In the genomic region with DNA sequence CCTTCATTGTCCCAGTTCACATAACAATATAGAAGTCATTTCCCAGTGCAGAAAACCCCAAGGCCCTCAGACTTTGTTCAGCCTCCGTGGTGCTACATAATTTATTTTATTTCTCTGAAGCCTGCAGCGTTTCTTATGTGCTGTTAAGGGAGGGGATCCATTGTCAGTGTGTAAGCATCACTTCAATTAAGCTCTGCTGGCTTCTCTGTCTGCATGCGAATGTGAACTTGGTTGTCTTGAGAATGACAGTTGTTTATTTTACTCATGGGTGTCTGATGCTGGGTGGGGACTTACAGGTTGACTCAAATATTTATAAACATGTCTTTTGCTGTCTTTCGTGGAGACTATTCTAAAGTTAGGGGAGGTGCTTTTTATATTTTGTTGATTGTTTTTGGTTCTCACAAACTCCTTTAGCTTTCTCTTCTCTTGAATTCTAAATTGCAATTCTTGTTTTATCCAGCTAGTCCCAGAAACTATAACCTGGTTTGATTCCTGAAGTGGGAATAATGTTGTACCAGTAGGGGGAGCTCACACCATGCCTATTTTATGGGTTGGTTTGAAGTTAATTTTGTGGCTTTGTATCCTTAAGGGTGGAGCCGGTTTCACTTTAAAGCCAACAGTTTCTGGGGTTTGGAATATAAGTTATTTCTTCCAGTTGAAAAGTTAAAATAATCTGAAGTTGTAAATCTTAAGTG, we compare ENCODE assay signal across 9 mouse cellular contexts.
DNase-seq lines count a peak whose midpoint lies in the region; ATAC-seq and TF ChIP-seq lines count a peak whose summit lies in the region.
"Had no signal": no experiment of that assay in that cellular context is flagged by ENCODE, and none has a peak within 500 bp of the region (broad histone marks: within the 10 kb centered on the region; RNA-seq: fewer than 3 reads in every experiment).

No protein-coding gene starts in this region.

- no peak overlapping the region for H3K27ac ChIP-seq in heart, embryonic 10.5 days
- no peak overlapping the region for H3K27ac ChIP-seq in embryonic facial prominence, embryonic 13.5 days
- H3K27ac ChIP-seq in heart, embryonic 16.5 days (ENCODE audit: low read length): no peak overlapping the region
- H3K27ac ChIP-seq in kidney, postnatal 0 days: no peak overlapping the region
- H3K27ac ChIP-seq: macrophage had no signal

- no peak overlapping the region for H3K9ac ChIP-seq in embryonic facial prominence, embryonic 13.5 days
- no peak overlapping the region for H3K9ac ChIP-seq in heart, embryonic 16.5 days (ENCODE audit: low read length)
- no peak overlapping the region for H3K9ac ChIP-seq in kidney, postnatal 0 days (ENCODE audit: low read depth, low read length)

- peak; percentile 91 for TF ChIP-seq CTCF in kidney, postnatal 0 days (IDR thresholded peaks at IDR 0.05; ENCODE audit: low read depth)
- TF ChIP-seq CTCF in lung, adult 2 months (IDR thresholded peaks at IDR 0.05; ENCODE audit: insufficient read depth, low read length): no peak

- TF ChIP-seq POLR2A in lung, adult 2 months (IDR thresholded peaks at IDR 0.05; ENCODE audit: borderline replicate concordance, extremely low read depth, low read depth, low read length): no peak

- H3K4me1 ChIP-seq in heart, embryonic 10.5 days: no peaks in the 10 kb centered on the region
- H3K4me1 ChIP-seq in embryonic facial prominence, embryonic 13.5 days: peaks cover 3% of the 10 kb centered on the region; the same call in 1 of the 2 replicates
- no peaks in the 10 kb centered on the region for H3K4me1 ChIP-seq in heart, embryonic 16.5 days (ENCODE audit: control insufficient read depth, insufficient read depth, low read length)
- peaks cover 2% of the 10 kb centered on the region; the same call in 1 of the 2 replicates for H3K4me1 ChIP-seq in kidney, postnatal 0 days (replicated peaks; ENCODE audit: insufficient read depth, low read length)
- H3K4me1 ChIP-seq in lung, adult 2 months (ENCODE audit: control insufficient read depth, insufficient read depth, low read length): peaks cover 5% of the 10 kb centered on the region; the same call in 1 of the 2 replicates

- H3K4me2 ChIP-seq in embryonic facial prominence, embryonic 13.5 days: 0 out of 2 replicates have a peak overlapping the region, but pooled peaks have one; percentile 16
- H3K4me2 ChIP-seq in heart, embryonic 16.5 days (ENCODE audit: low read depth, low read length): 0 out of 2 replicates have a peak overlapping the region, but pooled peaks have one; percentile 4
- H3K4me2 ChIP-seq in kidney, postnatal 0 days (ENCODE audit: low read length): peak overlapping the region; percentile 36

- no peak for ATAC-seq in embryonic facial prominence, embryonic 13.5 days (ENCODE audit: insufficient number of reproducible peaks, insufficient read depth, low FRiP score, low TSS enrichment, low read depth)
- peak; percentile 63; the same call in 1 of the 2 replicates for ATAC-seq in heart, embryonic 16.5 days (replicated peaks; ENCODE audit: extremely low read depth, insufficient read depth, low FRiP score)
- no peak for ATAC-seq in kidney, postnatal 0 days (replicated peaks; ENCODE audit: low FRiP score, low read depth)

- H3K4me3 ChIP-seq in heart, embryonic 10.5 days: no peak overlapping the region
- H3K4me3 ChIP-seq in embryonic facial prominence, embryonic 13.5 days: no peak overlapping the region
- H3K4me3 ChIP-seq in heart, embryonic 16.5 days (ENCODE audit: low read length): no peak overlapping the region
- 0 out of 2 replicates have a peak overlapping the region, but pooled peaks have one; percentile 6 for H3K4me3 ChIP-seq in kidney, postnatal 0 days (replicated peaks; ENCODE audit: low read depth, low read length)
- peak overlapping the region; percentile 63 for H3K4me3 ChIP-seq in lung, adult 2 months (replicated peaks; ENCODE audit: extremely low read depth, low read depth, low read length)

- 41% methylated on average over 5 of the region's 5 CpGs for WGBS in heart, embryonic 10.5 days
- 48% methylated on average over 5 of the region's 5 CpGs for WGBS in embryonic facial prominence, embryonic 13.5 days
- 37% methylated on average over 5 of the region's 5 CpGs for WGBS in heart, embryonic 16.5 days
- WGBS in kidney, postnatal 0 days: 40% methylated on average over 5 of the region's 5 CpGs
- WGBS in lung, adult 2 months: 36% methylated on average over 5 of the region's 5 CpGs

- no peaks in the 10 kb centered on the region for H3K9me3 ChIP-seq in heart, embryonic 10.5 days
- no peaks in the 10 kb centered on the region for H3K9me3 ChIP-seq in embryonic facial prominence, embryonic 13.5 days
- no peaks in the 10 kb centered on the region for H3K9me3 ChIP-seq in heart, embryonic 16.5 days (replicated peaks; ENCODE audit: control insufficient read depth, low read length)
- H3K9me3 ChIP-seq in kidney, postnatal 0 days (replicated peaks; ENCODE audit: low read length): no peaks in the 10 kb centered on the region

- no peaks in the 10 kb centered on the region for H3K27me3 ChIP-seq in heart, embryonic 10.5 days (ENCODE audit: insufficient read depth, poor library complexity, severe bottlenecking)
- peaks cover 8% of the 10 kb centered on the region; the same call in 1 of the 2 replicates for H3K27me3 ChIP-seq in embryonic facial prominence, embryonic 13.5 days
- no peaks in the 10 kb centered on the region for H3K27me3 ChIP-seq in heart, embryonic 16.5 days (ENCODE audit: control insufficient read depth, insufficient read depth, low read length)
- H3K27me3 ChIP-seq in kidney, postnatal 0 days (ENCODE audit: insufficient read depth, low read length): no peaks in the 10 kb centered on the region

- peak; percentile 91 for DNase-seq in heart, adult 11 months
- DNase-seq in heart, embryonic 10.5 days (ENCODE audit: low spot score): no peak
- DNase-seq in adrenal gland, postnatal 36 days: peak; percentile 8 to 50
- DNase-seq in kidney, postnatal 0 days (ENCODE audit: low spot score): peak; percentile 92
- peak; percentile 24 for DNase-seq in lung, adult 2 months
- peak; percentile 40 for DNase-seq in right cerebral cortex, postnatal 25 days

- no peaks in the 10 kb centered on the region for H3K36me3 ChIP-seq in heart, embryonic 10.5 days
- H3K36me3 ChIP-seq in embryonic facial prominence, embryonic 13.5 days: no peaks in the 10 kb centered on the region
- no peaks in the 10 kb centered on the region for H3K36me3 ChIP-seq in heart, embryonic 16.5 days (ENCODE audit: control insufficient read depth, insufficient read depth)
- no peaks in the 10 kb centered on the region for H3K36me3 ChIP-seq in kidney, postnatal 0 days (ENCODE audit: insufficient read depth, low read length)

Comparison
In these comparisons a context has a peak if more than half of its experiments do, and no peak if none do; other contexts are left out.
1. H3K4me3 ChIP-seq: peak in kidney, postnatal 0 days (single experiment) and lung, adult 2 months (single experiment); none in heart, embryonic 10.5 days (single experiment), embryonic facial prominence, embryonic 13.5 days (single experiment) and heart, embryonic 16.5 days (single experiment).
2. Peak in every context shown above with its lines, with median percentiles within 50 percentile points of each other: H3K4me2 ChIP-seq.